Mouse (Mus musculus) lung, postnatal 0 days (tissue): Measurements from ENCODE around the gene Map6.

Experiments used
- CTCF ChIP-seq: IDR thresholded peaks from 2 replicates; pipeline ENCODE4 v1.5.1; 2016; ENCODE audit warnings: antibody characterized with exemption, mild to moderate bottlenecking
- EP300 ChIP-seq: IDR thresholded peaks from 2 replicates; pipeline ENCODE4 v1.6.1; 2016; ENCODE audit warnings: antibody characterized with exemption, mild to moderate bottlenecking, control low read depth

GRCm38 (mm10) chr7:99300650-99301175, 33.5 kb downstream of the Map6 start:
- TF ChIP-seq EP300 (no peak), CTCF (no peak)
